Mouse (Mus musculus): ENCODE measurements around the gene Nfkbiz. TPM values are rescaled to one million over a fixed set of nuclear protein-coding genes. Genes with fewer than 3 reads are reported as not detected.

The Nfkbiz gene
- polyA plus RNA-seq, 2 experiments = 5.0 to 9.2 TPM

DNA sequence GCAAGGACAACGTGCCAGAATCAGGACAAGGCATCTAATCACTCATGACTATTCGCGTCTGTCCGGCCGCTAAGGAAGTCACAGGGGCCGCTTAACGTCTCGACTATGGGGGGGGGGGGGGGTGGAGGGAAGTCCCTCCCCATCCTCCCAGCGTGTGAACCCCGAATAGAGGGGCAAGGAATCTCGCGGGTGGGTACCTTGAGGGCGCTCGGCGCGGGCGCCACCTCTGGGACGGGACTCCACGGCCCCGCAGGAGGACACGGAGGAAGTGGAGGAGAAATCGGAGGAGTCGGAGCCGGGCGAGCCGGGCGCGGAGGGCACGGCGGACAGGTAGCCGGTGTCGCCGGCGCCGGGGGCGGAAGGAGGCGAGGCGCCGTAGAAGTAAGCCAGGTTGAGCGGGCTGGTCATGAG, 17.1 kb downstream of the Nfkbiz start:
- peak overlapping the region; percentile 77 for H3K27ac ChIP-seq (replicated peaks; ENCODE audit: low read depth, low read length)
- H3K36me3 ChIP-seq (ENCODE audit: control insufficient read depth, insufficient read depth, low read length) = peaks cover 20% of the 10 kb centered on the region
- no peaks in the 10 kb centered on the region for H3K27me3 ChIP-seq (ENCODE audit: control insufficient read depth, insufficient read depth, low read length)
- peaks cover 13% of the 10 kb centered on the region for H3K4me1 ChIP-seq (ENCODE audit: control insufficient read depth, insufficient read depth, low read length)
- WGBS = 0% methylated on average over 13 of the region's 40 CpGs
- DNase-seq (ENCODE audit: low spot score) (no peak), ATAC-seq (ENCODE audit: low FRiP score, low read depth) (0 out of 2 replicates have a peak, but pooled peaks have one; percentile 0)
- TF ChIP-seq POLR2A (IDR thresholded peaks at IDR 0.05; ENCODE audit: borderline replicate concordance, extremely low read depth, insufficient read depth, insufficient read length) = no peak
- H3K9ac ChIP-seq (ENCODE audit: low read depth, low read length, severe bottlenecking) = peak overlapping the region; percentile 83
- H3K9me3 ChIP-seq (ENCODE audit: control insufficient read depth, low read length) = no peaks in the 10 kb centered on the region
- H3K4me2 ChIP-seq (replicated peaks; ENCODE audit: low read depth, low read length, severe bottlenecking) = peak overlapping the region; percentile 83
- H3K4me3 ChIP-seq (replicated peaks; ENCODE audit: low read length) = peak overlapping the region; percentile 88

- Histone ChIP-seq H3K27ac (replicated peaks; ENCODE audit: low read depth, low read length) (peak overlapping the region; percentile 77), H3K36me3 (ENCODE audit: control insufficient read depth, insufficient read depth, low read length) (peaks cover 25% of the 10 kb centered on the region), H3K9me3 (ENCODE audit: control insufficient read depth, low read length) (no peaks in the 10 kb centered on the region), H3K27me3 (ENCODE audit: control insufficient read depth, insufficient read depth, low read length) (no peaks in the 10 kb centered on the region), H3K4me2 (replicated peaks; ENCODE audit: low read depth, low read length, severe bottlenecking) (peak overlapping the region; percentile 83), H3K9ac (ENCODE audit: low read depth, low read length, severe bottlenecking) (peak overlapping the region; percentile 83), H3K4me1 (ENCODE audit: control insufficient read depth, insufficient read depth, low read length) (peaks cover 13% of the 10 kb centered on the region), H3K4me3 (replicated peaks; ENCODE audit: low read length) (peak overlapping the region; percentile 88)
- 3% methylated on average over 20 of the region's 20 CpGs for WGBS
- no peak for ATAC-seq (ENCODE audit: low FRiP score, low read depth)
- no peak for TF ChIP-seq POLR2A (IDR thresholded peaks at IDR 0.05; ENCODE audit: borderline replicate concordance, extremely low read depth, insufficient read depth, insufficient read length)
- DNase-seq (ENCODE audit: low spot score) = peak; percentile 30
These were observed 17.7 kb downstream of the Nfkbiz start for GRCm38 (mm10) chr16:55820916-55821570.

GRCm38 (mm10) chr16:55820161-55820915, 18.4 kb downstream of the Nfkbiz start:
- peak overlapping the region; percentile 88 for H3K4me3 ChIP-seq (replicated peaks; ENCODE audit: low read length)
- no peak for TF ChIP-seq POLR2A (IDR thresholded peaks at IDR 0.05; ENCODE audit: borderline replicate concordance, extremely low read depth, insufficient read depth, insufficient read length)
- peaks cover 13% of the 10 kb centered on the region for H3K4me1 ChIP-seq (ENCODE audit: control insufficient read depth, insufficient read depth, low read length)
- no peaks in the 10 kb centered on the region for H3K9me3 ChIP-seq (ENCODE audit: control insufficient read depth, low read length)
- H3K27ac ChIP-seq (replicated peaks; ENCODE audit: low read depth, low read length) = peak overlapping the region; percentile 35
- peak overlapping the region; percentile 83 for H3K9ac ChIP-seq (ENCODE audit: low read depth, low read length, severe bottlenecking)
- H3K4me2 ChIP-seq (replicated peaks; ENCODE audit: low read depth, low read length, severe bottlenecking) = peak overlapping the region; percentile 83
- DNase-seq (ENCODE audit: low spot score) (peak; percentile 33), ATAC-seq (ENCODE audit: low FRiP score, low read depth) (no peak)
- 34% methylated on average over 13 of the region's 13 CpGs for WGBS
- peaks cover 32% of the 10 kb centered on the region for H3K36me3 ChIP-seq (ENCODE audit: control insufficient read depth, insufficient read depth, low read length)
- no peaks in the 10 kb centered on the region for H3K27me3 ChIP-seq (ENCODE audit: control insufficient read depth, insufficient read depth, low read length)

DNA sequence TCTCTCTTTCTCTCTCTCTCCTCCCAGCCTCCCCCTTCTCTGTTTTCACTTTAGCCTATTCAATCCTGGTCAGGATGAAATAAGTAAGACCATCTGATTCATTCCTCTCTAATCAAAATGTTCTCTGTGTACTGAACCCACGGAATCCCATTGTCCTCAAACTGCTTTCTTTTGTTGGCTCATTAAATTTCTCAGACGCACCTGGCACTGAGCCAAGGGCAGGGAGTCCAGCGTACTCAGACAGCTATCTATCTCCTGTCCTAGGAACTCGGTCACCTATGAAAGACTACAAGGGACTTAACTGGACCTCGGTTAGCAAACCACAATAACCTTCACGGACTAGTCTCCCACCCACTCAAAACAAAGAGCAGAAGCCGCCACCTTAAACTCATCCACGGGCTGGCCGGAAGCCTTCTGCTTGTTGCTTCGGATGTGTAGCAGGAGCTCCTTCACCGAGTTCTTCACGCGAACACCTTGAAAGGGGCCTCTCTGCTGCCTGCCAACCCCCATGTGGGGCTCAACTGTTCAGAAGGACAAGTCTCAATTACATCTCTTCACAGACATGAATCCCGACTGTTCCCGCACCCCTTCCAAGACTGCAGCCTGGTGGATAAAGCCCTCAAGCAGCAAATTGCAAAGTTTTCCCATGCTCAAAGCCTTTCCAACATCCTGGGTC, 19.4 kb downstream of the Nfkbiz start:
- H3K4me3 ChIP-seq (replicated peaks; ENCODE audit: low read length) = peak overlapping the region; percentile 88
- WGBS = 43% methylated on average over 15 of the region's 15 CpGs
- H3K27me3 ChIP-seq (ENCODE audit: control insufficient read depth, insufficient read depth, low read length) = no peaks in the 10 kb centered on the region
- H3K9me3 ChIP-seq (ENCODE audit: control insufficient read depth, low read length) = no peaks in the 10 kb centered on the region
- peak overlapping the region; percentile 0; the same call in 1 of the 2 replicates for H3K9ac ChIP-seq (ENCODE audit: low read depth, low read length, severe bottlenecking)
- H3K27ac ChIP-seq (replicated peaks; ENCODE audit: low read depth, low read length) = no peak overlapping the region
- peaks cover 41% of the 10 kb centered on the region for H3K36me3 ChIP-seq (ENCODE audit: control insufficient read depth, insufficient read depth, low read length)
- peaks cover 13% of the 10 kb centered on the region for H3K4me1 ChIP-seq (ENCODE audit: control insufficient read depth, insufficient read depth, low read length)
- H3K4me2 ChIP-seq (replicated peaks; ENCODE audit: low read depth, low read length, severe bottlenecking) = peak overlapping the region; percentile 83
- DNase-seq (ENCODE audit: low spot score) (peak; percentile 18), ATAC-seq (ENCODE audit: low FRiP score, low read depth) (no peak)
- no peak for TF ChIP-seq POLR2A (IDR thresholded peaks at IDR 0.05; ENCODE audit: borderline replicate concordance, extremely low read depth, insufficient read depth, insufficient read length)

Measured in limb, embryonic 14.5 days (tissue).